Mouse (Mus musculus): ENCODE measurements around the gene Hook1. TPM values are rescaled to one million over a fixed set of nuclear protein-coding genes. Genes with fewer than 3 reads are reported as not detected.
"Not testable (repeated sequence)": the region's sequence is repeated elsewhere in the genome, so short reads cannot be mapped to it uniquely, and the experiment has no call there.

Gene Hook1
- polyA plus RNA-seq, 1 experiment from 2014 or later, result 6.2 TPM

- Histone ChIP-seq H3K4me3 (replicated peaks) (no peak overlapping the region), H3K4me2 (no peak overlapping the region), H3K27me3 (no peaks in the 10 kb centered on the region), H3K36me3 (replicated peaks) (no peaks in the 10 kb centered on the region), H3K9ac (no peak overlapping the region), H3K9me3 (replicated peaks) (no peaks in the 10 kb centered on the region), H3K27ac (replicated peaks) (no peak overlapping the region), H3K4me1 (replicated peaks) (no peaks in the 10 kb centered on the region)
- no peak for ATAC-seq (ENCODE audit: insufficient read depth)
- 47% methylated on average over 1 of the region's 1 CpGs for WGBS (ENCODE audit: insufficient replicate concordance)
Observed at GRCm38 (mm10) chr4:95947896-95948295, 19.1 kb upstream of the Hook1 start.

GRCm38 (mm10) chr4:95953328-95953727 lies 13.7 kb upstream of the Hook1 start:
- Histone ChIP-seq H3K9ac (no peak overlapping the region), H3K4me2 (no peak overlapping the region), H3K9me3 (replicated peaks) (no peaks in the 10 kb centered on the region), H3K36me3 (replicated peaks) (no peaks in the 10 kb centered on the region), H3K4me1 (replicated peaks) (no peaks in the 10 kb centered on the region), H3K27me3 (no peaks in the 10 kb centered on the region), H3K27ac (replicated peaks) (no peak overlapping the region), H3K4me3 (replicated peaks) (no peak overlapping the region)
- no peak for ATAC-seq (ENCODE audit: insufficient read depth)

- H3K9me3 ChIP-seq (replicated peaks); ATAC-seq (ENCODE audit: insufficient read depth); H3K27ac ChIP-seq (replicated peaks); H3K9ac ChIP-seq; H3K4me3 ChIP-seq (replicated peaks); H3K36me3 ChIP-seq (replicated peaks); H3K27me3 ChIP-seq; H3K4me1 ChIP-seq (replicated peaks); H3K4me2 ChIP-seq: not testable (repeated sequence)
- 75% methylated on average over 17 of the region's 17 CpGs for WGBS (ENCODE audit: insufficient replicate concordance)
Observed at GRCm38 (mm10) chr4:95982221-95982620, 15.2 kb downstream of the Hook1 start.

GRCm38 (mm10) chr4:96016875-96017274 lies 49.8 kb downstream of the Hook1 start:
- ATAC-seq (ENCODE audit: insufficient read depth), result no peak
- H3K4me2 ChIP-seq, result no peak overlapping the region

GRCm38 (mm10) chr4:96022803-96023202 lies 55.8 kb downstream of the Hook1 start:
- Histone ChIP-seq H3K27me3 (no peaks in the 10 kb centered on the region), H3K9ac (no peak overlapping the region), H3K4me2 (no peak overlapping the region), H3K4me1 (replicated peaks) (no peaks in the 10 kb centered on the region), H3K27ac (replicated peaks) (no peak overlapping the region), H3K4me3 (replicated peaks) (no peak overlapping the region), H3K36me3 (replicated peaks) (no peaks in the 10 kb centered on the region), H3K9me3 (replicated peaks) (no peaks in the 10 kb centered on the region)
- no peak for ATAC-seq (ENCODE audit: insufficient read depth)

More at GRCm38 (mm10) chr4:96016875-96017274, 49.8 kb downstream of the Hook1 start:
- Histone ChIP-seq H3K9me3 (replicated peaks) (no peaks in the 10 kb centered on the region), H3K27ac (replicated peaks) (no peak overlapping the region), H3K4me1 (replicated peaks) (no peaks in the 10 kb centered on the region), H3K36me3 (replicated peaks) (0 out of 2 replicates have a peak, but pooled peaks cover 3% of the 10 kb centered on the region), H3K4me3 (replicated peaks) (no peak overlapping the region), H3K27me3 (no peaks in the 10 kb centered on the region), H3K9ac (no peak overlapping the region)
- WGBS (ENCODE audit: insufficient replicate concordance), result 75% methylated on average over 1 of the region's 1 CpGs

GRCm38 (mm10) chr4:96028412-96028811 lies 61.4 kb downstream of the Hook1 start:
- no peak overlapping the region for H3K27ac ChIP-seq (replicated peaks)
- no peak overlapping the region for H3K9ac ChIP-seq
- H3K4me3 ChIP-seq (replicated peaks), result no peak overlapping the region
- ATAC-seq (ENCODE audit: insufficient read depth), result no peak
- H3K4me1 ChIP-seq (replicated peaks), result no peaks in the 10 kb centered on the region
- no peaks in the 10 kb centered on the region for H3K9me3 ChIP-seq (replicated peaks)
- 76% methylated on average over 1 of the region's 1 CpGs for WGBS (ENCODE audit: insufficient replicate concordance)
- H3K4me2 ChIP-seq, result no peak overlapping the region
- H3K27me3 ChIP-seq, result no peaks in the 10 kb centered on the region
- no peaks in the 10 kb centered on the region for H3K36me3 ChIP-seq (replicated peaks)

- no peak overlapping the region for H3K27ac ChIP-seq (replicated peaks)
- no peak overlapping the region for H3K4me3 ChIP-seq (replicated peaks)
- H3K27me3 ChIP-seq, result no peaks in the 10 kb centered on the region
- no peak overlapping the region for H3K4me2 ChIP-seq
- 58% methylated on average over 2 of the region's 2 CpGs for WGBS (ENCODE audit: insufficient replicate concordance)
- no peaks in the 10 kb centered on the region for H3K4me1 ChIP-seq (replicated peaks)
- H3K36me3 ChIP-seq (replicated peaks), result no peaks in the 10 kb centered on the region
- ATAC-seq (ENCODE audit: insufficient read depth), result no peak
- H3K9me3 ChIP-seq (replicated peaks), result no peaks in the 10 kb centered on the region
- H3K9ac ChIP-seq, result no peak overlapping the region
Observed at GRCm38 (mm10) chr4:96060106-96060505, 93.1 kb downstream of the Hook1 start.

- no peak overlapping the region for H3K9ac ChIP-seq
- no peak overlapping the region for H3K27ac ChIP-seq (replicated peaks)
- H3K9me3 ChIP-seq (replicated peaks), result no peaks in the 10 kb centered on the region
- ATAC-seq (ENCODE audit: insufficient read depth), result no peak
- H3K36me3 ChIP-seq (replicated peaks), result no peaks in the 10 kb centered on the region
- H3K4me2 ChIP-seq, result no peak overlapping the region
- H3K27me3 ChIP-seq, result no peaks in the 10 kb centered on the region
- no peaks in the 10 kb centered on the region for H3K4me1 ChIP-seq (replicated peaks)
- 50% methylated on average over 2 of the region's 2 CpGs for WGBS (ENCODE audit: insufficient replicate concordance)
- no peak overlapping the region for H3K4me3 ChIP-seq (replicated peaks)
Observed at GRCm38 (mm10) chr4:96062045-96062444, 95.0 kb downstream of the Hook1 start.

Other genes starting within 250 kb of the Hook1 start
- gene Cyp2j13, start 110.3 kb downstream of the Hook1 start, polyA plus RNA-seq (2015; fragmentation: Nextera tagmentation; extraction: Ambion mirVana), result not detected in 2 replicates
- not detected in 2 replicates for gene Cyp2j12, start 173.9 kb downstream of the Hook1 start, polyA plus RNA-seq (2015; fragmentation: Nextera tagmentation; extraction: Ambion mirVana)

Data from liver, embryonic 15.5 days (tissue).